Mouse (Mus musculus) urinary bladder, adult 2 months (tissue): ENCODE results near the gene Grtp1. TPM values are rescaled to one million over a fixed set of nuclear protein-coding genes. Genes with fewer than 3 reads are reported as not detected.

Source experiments
- DNase-seq: peaks from one replicate; pipeline ENCODE4 v3.0.0; 2022; ENCODE audit warnings: low spot score
- polyA plus RNA-seq: library from polyadenylated mRNA; depleted of rRNA; stranded (reverse); fragments of >200 nt; gene quantifications from 2 replicates; pipeline ENCODE4 v1.2.3, GENCODE M21; 2012; rRNA removed

The Grtp1 gene
- 14.2 and 14.9 TPM in 2 replicates for polyA plus RNA-seq

DNA sequence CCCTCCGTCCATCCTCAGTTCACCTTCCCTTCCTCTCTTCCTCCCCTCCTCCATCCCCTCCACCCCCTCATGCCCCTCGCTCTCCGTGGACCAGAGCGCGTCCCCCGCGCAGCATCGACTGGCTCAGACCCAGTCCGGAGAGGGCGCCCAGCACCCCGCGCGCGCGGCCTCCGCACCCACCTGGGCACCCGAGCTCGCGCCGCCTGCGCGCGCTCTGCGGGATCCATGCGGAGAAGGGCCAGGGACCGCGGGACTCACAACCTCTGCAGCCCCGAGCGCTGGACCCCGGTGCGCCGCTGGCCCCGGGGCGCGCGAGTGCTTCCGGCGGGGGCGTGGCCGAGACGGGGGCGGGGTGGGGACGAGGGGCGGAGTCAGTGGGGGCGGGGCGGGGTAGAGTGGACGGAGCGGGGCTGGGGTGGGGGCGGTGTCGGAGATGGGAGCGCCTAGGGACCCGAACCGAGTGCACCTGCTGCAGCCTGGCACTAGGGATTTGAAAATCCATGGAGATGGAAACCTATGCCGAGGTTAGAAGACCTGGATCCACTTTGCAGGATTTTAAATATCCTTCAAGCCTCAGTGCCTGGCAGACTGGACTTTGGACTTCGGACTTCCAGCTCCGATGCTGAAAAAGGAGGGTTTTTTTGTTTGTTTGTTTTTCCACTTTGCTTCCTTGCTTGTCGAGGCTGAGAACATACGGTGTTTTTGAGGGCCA, at the start of gene Grtp1:
Gene Grtp1 (minus strand): TSS at position 320 of the 712 bp plus-strand sequence.
- DNase-seq: peak; percentile 67

DNA sequence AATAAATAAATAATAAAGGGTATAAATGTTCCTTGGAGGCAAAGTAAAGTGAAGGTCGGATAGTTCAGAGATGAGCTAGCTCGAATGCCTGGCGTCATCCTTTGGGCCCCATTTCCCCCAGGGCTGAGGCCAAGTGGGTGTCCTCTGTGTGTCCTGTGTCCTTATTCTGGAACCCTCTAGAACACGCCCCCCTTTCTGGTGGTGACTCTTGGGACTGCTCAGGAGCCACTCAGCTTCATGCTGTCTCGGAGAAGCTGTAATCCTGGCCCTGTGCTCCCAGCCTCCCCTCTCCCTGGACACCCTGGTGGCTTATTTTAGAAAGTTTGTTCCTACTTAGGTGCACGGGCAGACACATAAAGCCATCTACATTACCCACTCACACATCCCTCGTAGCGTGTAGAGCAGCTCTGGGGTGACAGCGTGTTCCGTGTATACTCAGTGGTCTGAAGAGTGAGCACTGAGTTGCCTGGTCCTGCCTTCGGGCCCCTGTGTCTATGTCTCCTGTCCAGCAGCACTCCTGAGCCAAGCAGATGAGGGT, 44.0 kb upstream of the Grtp1 start:
- DNase-seq: no peak

DNA sequence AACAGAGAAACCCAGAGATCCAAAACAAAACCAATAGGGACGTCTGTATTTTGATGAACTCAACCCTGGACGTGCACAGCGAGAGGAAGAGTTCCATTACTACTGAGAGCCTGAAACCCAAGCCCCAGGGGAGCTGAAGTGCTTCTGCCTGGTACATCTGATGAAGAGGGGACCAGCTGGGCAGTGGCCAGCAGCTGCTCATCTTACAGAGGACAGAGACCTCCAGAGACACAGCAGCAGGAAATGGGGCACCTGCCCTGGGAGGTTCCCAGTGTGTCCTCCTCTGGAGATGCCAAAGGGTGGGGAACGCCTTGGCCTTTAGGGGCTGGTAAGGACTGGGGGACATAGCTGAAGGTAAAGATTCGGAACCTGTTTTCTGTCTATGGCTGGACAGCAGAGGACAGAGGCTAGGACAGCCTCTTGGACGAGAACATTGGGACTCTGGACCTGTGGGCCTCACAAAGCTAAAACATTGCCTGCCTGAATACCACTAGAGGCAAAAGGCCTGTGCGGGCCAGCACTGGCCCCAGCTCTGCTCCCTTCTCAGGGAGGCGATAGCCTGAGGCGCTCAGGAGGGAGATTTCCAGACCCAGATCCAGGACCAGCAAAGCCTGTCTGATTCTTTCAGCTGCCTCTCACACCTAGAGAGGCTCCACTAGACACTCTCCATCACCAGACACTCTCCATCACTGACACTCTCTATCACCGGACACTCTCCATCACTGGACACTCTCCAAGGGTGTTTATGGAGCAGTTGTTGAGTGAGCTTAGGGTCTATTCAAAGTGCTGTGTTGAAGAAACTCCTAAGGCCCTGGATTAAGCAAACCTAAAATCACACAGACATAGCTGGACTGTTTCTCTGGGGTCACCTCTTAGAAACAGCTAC, 42.8 kb upstream of the Grtp1 start:
- no peak for DNase-seq

DNA sequence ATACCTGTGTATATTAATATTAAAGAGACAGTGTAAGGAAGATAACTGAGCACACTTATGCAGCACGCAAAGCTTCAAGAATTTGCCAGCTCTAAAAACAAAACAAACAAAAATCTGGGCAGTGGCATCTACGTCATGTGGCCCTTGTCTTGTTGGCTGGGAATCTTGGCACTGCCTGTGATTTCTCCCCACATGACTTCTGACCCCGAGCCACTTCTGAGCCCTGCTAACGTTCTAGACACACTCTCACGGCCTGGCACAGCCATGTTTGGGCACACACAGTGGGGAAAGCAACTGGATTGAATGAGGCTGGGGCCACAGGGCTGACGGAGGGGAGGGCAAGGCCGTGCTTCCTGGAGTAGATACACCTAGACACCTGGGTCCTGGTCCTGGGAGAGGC, 40.3 kb upstream of the Grtp1 start:
- DNase-seq: no peak

DNA sequence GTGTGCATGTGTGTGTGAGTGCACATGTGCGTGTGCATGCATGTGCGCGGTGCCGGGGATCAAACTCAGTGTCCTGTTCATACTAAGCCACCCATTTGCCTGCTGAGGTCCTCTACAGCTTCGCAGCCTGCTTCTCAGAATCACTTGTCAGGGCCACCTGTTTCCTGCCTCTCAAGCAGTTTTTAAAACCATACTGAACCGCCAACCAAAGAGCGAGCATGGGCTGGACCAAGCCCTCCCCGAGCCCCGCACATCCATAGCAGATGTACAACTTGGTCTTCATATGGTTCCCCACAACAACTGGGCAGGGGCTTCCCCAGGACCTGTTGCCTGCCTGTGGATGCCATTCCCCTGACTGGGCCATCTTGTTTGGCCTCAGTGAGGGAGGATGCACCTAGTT, 39.6 kb upstream of the Grtp1 start:
- no peak for DNase-seq

DNA sequence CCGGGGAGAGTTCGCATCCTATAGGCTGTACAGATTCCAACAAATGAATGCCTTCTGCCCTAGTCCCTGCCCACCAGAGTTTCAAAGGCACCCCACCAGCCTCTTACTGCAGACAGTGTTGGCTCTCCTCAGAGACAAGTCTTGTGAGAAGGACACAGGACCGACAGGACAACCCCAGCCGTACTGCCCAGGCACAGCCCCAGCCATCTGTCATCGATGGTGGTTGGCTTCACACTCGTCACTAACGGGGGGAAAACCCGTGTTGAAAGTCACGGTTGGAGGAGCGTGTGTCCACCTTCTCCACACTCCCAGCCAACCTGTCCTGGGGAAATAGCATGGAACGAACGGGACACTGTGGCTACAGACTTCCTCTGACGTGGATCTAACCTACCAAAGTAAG, 34.4 kb upstream of the Grtp1 start:
- DNase-seq: no peak

DNA sequence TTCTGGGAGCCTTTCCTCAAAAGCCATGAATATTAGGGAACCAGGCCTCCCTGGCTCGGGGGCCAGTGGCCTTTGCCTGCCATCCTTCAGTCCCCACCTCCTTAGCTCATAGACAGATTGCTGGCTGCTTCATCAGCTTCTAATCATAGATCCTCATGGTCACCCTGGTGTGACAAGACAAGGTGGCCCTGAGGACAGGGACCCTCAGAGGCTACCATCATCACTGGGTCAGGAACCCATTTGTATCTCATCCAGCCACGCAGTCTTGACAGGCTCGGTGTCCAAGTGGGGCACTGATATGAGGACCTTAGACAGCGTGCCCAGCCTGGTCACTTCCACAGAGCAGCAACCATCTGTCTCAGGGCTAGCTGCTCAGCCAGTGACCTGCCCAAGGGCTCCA, 30.1 kb upstream of the Grtp1 start:
- DNase-seq: no peak

DNA sequence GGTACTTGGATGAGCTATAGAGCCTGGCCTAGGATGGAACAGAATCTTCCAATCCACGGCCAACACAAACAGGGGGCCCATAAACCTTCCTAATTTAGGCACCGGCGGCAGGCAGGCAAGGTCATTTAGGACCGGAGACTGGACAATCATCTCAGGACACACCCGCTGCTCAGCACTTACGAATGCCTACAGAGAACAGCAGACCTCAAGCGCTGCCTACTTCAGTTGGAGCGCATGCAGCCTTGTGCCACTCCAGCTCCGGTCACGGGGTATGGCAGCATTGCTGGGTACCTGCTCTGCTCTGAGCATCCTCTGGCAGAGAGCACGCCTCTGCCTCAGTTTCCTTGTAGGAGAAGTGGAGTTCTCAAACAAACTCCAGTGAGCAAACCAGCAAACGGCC, 29.4 kb upstream of the Grtp1 start:
- DNase-seq: no peak

DNA sequence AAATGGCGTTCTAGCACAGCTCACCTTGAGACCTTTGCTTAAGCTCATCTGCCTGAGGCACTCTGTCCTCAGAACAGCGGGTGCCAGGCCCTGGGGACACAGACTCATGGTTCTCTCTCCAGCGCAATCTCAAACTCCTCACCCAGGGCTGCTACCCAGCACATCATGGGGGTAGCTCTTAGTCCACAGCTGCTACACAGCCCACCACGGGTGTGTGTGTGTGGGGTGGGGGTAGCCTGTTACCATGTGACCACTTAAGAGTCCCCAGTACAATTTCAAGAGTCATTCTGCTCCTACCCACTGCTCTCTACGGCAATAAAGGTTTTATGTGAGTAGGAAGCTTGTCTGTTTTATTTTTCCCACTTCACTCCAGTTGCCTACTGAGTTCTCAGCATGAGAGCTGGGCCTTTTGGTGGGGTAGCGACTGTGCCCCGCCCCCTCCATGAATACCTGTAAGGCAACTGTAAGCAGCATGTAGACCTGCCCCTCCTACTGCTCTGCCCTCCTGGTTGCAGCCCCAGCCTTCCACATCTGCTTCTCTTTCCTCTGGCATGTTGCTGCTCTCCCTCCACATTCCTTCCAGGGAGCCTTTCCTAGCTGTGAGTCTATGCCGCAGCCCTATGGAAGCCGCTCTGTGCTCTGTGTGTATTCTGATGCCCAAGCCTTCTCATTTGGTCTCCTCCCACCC, 28.6 kb upstream of the Grtp1 start:
- DNase-seq: no peak

DNA sequence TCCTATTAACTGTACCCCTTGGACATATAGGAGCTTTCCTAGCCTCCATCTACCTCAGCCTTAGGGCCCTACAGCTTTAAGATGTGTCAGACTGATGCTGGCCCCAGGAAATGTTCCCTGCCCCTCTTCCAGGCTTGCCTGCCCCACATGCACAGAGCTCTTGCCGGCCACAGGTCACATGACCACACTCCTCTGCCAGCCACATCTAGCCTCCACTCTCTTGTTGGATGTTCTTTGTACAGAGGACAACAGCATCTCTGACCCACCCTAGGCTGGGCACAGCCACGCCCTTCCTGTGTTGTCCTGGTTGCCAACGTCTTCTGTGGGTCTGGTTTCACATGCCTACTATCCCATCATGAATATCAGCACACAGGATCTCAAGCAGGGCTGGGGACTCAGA, 26.8 kb upstream of the Grtp1 start:
- no peak for DNase-seq

DNA sequence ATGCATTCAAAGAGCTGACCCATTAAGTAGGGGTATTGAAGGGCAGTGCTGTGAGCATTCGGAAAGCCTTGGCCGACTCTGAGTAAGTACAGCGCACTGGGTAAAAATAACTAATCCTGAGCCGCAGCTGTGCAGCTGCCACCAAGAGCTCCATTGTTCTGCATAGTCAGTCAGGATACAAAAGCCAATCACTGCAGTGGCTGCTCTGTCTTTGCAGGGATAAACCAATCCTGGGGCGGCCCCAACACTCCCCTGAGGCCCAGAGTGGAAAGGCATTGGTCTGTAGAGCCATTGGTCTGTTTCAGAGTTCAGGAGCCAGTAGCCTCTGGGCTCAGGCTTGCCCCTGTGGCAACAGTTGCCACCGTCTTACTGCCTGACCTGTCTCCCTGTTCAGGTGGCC, 25.9 kb upstream of the Grtp1 start:
- no peak for DNase-seq

DNA sequence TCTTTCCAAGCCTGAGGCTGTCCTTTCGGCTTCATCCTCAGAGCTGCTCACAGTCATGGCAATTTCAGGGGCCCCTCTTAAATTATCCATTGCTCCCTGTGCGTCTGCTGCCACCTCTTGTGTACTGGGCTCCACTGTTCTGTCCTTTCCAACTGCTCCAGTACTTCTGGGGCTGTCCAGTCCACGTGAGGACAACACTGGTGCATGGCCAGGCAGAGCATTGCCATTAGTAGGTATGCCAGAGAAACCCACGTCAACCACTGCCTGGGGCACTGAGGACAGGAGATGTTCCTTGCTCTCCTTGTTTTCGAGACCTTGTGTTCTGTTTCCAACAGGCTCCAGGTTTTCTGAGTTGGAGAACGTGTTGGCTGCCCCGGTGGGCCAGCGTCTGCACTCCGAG, 24.0 kb upstream of the Grtp1 start:
- no peak for DNase-seq

DNA sequence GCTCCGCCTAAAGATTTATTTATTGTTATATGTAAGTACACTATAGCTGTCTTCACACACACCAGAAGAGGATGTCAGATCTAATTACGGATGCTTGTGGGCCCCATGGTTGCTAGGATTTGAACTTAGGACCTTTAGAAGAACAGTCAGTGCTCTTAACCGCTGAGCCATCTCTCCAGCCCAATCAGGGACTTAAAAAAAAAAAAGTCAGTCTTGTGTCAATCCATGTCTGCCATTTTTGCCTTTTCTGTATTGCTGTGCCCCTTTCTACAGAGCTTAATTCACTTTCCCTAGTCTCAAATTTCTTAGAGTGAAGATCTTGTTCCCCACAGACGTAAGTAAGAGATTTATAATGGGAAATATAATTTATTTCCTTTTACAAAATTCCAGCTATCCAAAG, 18.0 kb upstream of the Grtp1 start:
- no peak for DNase-seq

DNA sequence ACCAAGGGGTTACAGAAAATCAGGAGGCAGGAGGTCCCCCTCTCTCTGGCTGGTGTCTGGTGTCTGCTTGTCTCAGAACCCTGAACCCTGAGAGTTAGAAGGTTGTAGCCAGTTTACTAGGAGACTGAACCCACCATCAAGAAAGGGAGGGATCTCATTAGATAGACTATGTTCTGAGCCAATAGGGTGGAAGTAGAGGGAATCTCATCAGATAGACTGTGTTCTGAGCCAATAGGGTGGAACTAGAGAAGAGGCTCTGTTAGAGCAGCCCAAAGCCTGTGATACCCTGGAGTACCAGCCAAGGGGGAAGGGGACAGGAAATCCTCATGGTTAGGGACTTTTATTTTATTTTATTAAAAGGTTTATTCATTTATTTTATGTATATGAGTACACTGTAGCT, 17.6 kb upstream of the Grtp1 start:
- no peak for DNase-seq

DNA sequence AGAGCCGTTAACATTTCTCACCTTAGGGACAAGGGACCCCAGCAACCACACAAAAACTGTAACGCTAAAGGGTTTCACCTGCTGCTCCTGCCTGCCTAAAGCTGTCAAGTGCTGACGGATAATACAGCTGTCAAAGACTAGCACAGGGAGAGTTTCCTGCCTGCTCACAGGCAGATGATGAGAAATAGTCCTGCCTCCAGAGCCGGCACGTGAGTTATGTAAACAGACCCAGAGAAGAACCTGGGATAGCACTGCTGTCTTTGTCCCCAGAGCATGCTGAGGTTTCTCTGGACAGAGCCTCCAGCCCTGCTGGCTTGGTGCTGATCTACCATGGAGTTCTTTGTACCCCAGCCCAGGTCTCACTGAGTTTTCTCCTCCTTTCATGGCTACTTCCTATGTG, 16.7 kb upstream of the Grtp1 start:
- DNase-seq: no peak

DNA sequence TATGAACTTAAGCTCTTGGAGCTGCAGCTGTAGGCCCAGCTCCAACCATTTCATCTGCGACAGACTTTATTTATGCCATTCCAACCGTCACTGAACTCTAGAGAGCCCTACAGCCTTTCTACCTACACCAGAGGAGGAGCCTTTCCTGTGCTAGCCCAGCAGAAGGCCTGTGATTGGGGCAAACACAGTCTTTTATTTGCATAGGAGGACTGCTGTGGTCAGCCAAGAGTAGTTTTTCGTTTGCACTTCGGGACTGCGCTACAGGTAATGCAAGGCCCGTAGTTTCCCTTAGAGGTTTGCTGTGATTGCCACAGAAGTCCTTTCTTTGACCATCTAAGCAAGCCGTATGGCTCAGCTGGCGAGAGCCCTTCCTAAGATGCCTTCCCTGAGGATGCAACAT, 16.0 kb upstream of the Grtp1 start:
- DNase-seq: no peak

DNA sequence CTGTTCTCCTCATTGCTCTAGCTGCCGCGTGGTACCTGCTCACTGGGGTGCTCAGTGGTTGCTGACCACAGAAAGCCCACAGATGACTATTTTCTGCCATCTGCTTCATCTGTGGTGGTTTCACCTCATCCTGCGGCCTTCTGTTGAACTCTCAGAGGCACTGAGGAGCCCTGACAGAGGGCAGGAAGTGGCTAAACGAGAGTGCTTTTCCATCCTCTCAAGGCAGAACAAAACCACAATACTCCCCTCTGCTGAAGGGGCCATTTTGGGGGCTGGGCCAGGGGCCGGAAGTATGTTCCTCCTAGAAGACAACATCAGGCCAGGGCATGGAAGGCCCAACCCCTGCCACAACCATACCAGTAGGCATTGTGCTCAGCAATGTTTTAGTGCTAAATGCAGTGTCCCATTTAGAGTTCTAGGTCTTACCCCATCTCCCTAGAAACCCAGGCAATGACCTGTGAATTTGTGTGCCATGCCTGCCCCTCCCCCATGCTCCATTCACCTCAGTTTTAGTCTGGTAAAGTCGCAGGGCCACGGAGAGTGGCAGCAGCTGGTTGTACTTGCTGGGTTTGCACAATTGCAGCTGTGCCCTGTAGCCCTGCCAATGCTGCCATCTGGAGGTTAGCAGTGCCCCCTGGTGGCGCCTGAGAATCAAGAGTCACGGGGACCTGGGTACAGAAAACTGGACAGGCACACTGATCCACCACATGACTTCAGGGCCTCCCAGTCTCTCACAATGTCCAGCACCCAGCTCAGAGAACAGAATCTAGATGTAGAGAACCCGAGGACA, 13.3 kb upstream of the Grtp1 start:
- DNase-seq: peak; percentile 80

DNA sequence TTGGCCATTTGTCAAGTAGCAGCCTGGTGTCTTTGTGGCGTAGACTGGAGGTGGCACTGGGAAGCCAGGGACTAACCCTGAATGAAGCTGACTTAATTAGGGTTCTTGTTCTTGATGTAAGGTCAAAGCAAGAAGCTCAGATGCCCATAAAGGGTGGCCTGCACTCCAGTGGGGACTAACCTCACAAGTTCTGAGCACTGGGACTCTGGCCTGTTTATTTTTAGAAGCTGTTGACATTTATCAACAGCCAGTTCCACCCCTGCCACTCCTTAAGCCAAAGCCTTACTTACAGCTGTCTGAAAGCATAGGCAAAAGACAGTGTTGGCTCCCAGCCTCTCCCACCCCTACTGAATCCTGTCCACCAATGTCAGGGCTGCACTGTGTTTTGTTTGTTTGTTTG, 9.3 kb upstream of the Grtp1 start:
- DNase-seq: no peak

DNA sequence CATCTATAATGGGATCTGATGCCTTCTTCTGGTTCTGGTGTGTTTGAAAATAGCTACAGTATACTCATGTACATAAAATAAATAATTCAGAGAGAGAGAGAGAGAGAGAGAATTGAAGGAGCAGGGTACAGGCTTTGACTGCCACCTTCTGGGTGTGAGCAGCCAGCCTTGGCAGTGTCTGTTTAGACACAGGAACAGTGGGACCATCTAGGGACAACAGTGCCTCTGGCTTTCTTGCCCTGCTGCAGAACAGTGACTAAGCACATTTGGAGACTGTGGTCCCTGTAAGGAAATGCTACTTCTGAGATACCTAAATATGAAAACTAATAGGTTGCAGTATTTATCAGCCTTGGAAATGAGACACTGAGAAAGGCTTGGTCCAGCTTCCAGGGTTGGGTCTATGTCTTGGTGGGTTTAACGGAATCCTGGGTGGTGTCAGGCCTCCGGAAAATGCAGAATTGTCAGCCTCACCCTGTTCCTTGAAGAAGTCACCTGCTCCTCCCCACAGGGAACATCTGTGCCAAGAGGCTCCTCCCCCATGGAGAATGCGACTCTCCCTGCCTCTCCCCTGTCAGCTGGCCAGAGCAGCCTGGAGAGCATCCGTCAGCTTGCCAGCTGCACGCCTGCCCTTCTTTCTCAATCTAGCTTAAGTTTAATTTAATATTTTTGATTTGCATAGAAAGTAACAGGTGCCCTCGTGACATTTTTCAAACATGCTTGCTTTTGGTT, 8.4 kb upstream of the Grtp1 start:
- DNase-seq: no peak

DNA sequence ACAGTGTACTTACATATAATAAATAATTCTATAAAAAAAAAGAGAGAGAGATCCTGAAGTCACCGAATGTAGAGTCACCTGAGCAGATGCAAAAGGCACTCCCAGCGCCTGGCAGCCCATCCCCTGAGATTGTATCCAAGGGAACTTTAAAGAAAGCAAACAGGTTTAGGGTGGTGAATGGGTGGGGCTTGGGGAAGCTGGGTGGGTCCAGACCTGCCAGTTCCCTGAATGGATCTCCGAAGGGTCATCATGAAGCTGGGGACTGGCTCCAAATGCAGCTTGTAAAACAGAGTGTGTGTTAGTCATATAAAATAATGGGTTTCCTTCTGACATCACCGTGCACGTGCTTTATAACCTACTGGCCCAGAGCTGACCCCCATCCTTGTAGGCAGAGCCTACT, 5.9 kb upstream of the Grtp1 start:
- no peak for DNase-seq

DNA sequence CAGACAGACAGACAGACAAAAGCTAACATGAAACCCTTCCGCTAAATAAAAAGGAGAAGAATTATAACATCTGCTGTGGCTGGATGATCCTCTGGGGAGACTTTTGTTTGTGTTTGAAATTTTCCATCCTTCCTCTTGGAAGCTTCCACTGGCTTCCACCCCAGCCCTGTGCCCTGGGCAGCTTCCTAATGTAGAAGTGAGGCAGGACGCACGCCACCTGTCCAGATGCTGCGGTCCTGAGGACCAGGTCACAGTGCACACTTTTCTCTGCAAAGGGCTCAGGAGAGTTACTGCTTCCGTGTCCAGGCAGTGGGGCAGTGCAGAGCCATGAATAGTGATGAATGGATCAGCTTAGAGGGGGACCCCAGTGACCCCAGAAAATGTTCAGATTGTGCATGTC, 4.9 kb upstream of the Grtp1 start:
- no peak for DNase-seq
